Mouse (Mus musculus): ENCODE results near the gene Msmb. TPM values are rescaled to one million over a fixed set of nuclear protein-coding genes. Genes with fewer than 3 reads are reported as not detected.
A peak's percentile ranks its signal among the peaks of the same experiment; 100 is the strongest.

The Msmb gene
- total and polyA plus RNA-seq, 2 experiments from 2014 or later, result not detected

DNA sequence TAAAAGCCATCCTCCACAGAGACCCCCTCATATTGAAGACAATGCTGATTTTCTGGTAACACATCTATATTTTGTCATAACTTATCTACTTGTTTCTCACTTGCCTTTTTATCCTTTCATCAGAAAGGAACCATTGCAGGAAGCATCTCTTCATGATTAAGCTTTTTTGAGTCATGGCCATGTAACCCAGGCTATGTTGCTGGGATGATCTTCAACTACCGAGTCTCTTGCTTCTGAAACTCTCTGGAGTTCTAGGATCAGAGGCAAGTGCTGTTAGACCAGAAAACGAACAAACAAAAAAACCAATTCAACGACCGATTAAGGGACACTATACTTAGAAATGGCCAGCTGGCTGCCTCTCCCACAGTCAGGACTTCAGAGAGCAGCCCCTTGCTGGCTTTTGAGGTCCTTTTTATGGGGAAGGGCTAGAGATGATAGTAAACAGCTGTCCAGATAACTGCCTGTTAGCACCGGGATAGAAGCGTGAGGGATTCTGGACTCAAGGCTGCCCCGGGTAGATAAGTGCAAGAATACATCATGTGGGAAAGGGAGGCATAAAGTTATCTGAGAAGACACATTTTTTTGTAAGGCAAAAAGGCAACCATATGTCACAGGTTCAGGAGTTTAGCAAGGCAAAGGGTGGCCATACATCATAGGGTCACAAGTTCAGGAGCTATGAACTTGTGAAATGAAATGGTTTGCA is 4.1 kb downstream of the Msmb start:
- Histone ChIP-seq H3K4me3 (ENCODE audit: low read depth, low read length) (no peak overlapping the region), H3K27me3 (ENCODE audit: insufficient read depth, low read length) (no peaks in the 10 kb centered on the region), H3K9ac (no peak overlapping the region), H3K36me3 (ENCODE audit: insufficient read depth) (no peaks in the 10 kb centered on the region), H3K27ac (ENCODE audit: low read depth, low read length) (no peak overlapping the region), H3K4me2 (ENCODE audit: low read depth) (no peak overlapping the region), H3K4me1 (ENCODE audit: insufficient read depth) (no peaks in the 10 kb centered on the region), H3K9me3 (ENCODE audit: low read length) (0 out of 2 replicates have a peak, but pooled peaks cover 4% of the 10 kb centered on the region)
- ATAC-seq (no peak), DNase-seq (no peak)
- 88% methylated on average over 7 of the region's 7 CpGs for WGBS
- no peak for TF ChIP-seq CTCF (IDR thresholded peaks at IDR 0.05; ENCODE audit: low read depth)

DNA sequence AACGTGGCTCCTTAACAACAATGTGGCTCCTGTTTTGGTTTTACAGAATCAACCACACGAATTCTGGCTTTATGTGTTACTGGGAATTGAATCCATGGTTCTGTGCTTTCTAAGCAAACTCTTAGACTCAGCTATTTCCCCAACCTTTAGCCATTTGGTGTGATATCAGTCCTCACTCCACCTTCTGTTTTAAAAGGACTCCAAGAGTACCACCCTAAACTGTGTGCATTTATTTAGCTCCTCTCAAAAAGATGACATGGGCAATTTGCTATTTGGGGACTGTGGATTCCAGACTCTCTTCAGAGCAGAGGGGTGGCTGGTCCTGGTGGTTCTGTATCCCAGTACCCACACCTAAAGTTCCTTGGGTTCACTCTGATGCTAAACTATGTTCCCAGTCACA is 4.8 kb downstream of the Msmb start:
- no peaks in the 10 kb centered on the region for H3K36me3 ChIP-seq (ENCODE audit: insufficient read depth)
- H3K9me3 ChIP-seq (ENCODE audit: low read length), result 0 out of 2 replicates have a peak, but pooled peaks cover 4% of the 10 kb centered on the region
- 64% methylated on average over 2 of the region's 2 CpGs for WGBS
- H3K9ac ChIP-seq, result no peak overlapping the region
- no peak overlapping the region for H3K4me3 ChIP-seq (ENCODE audit: low read depth, low read length)
- H3K4me1 ChIP-seq (ENCODE audit: insufficient read depth), result no peaks in the 10 kb centered on the region
- H3K27ac ChIP-seq (ENCODE audit: low read depth, low read length), result no peak overlapping the region
- no peak overlapping the region for H3K4me2 ChIP-seq (ENCODE audit: low read depth)
- H3K27me3 ChIP-seq (ENCODE audit: insufficient read depth, low read length), result no peaks in the 10 kb centered on the region
- ATAC-seq (no peak), DNase-seq (no peak)
- no peak for TF ChIP-seq CTCF (IDR thresholded peaks at IDR 0.05; ENCODE audit: low read depth)

DNA sequence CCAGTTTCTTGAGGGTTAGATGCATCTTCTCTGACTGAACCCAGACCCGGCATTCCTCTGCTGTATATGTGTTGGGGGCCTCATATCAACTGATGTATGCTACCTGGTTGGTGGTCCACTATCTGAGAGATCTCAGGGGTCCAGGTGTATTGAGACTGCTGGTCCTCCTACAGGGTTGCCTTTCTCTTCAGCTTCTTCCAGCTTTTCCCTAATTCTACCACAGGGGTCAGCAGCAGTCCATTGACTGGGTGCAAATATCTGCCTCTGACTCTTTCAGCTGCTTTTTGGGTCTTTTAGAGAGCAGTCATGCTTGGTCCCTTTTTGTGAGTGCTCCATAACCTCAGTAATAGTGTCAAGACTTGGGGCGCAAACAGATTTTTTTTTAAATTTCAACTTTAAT is 9.0 kb downstream of the Msmb start:
- Histone ChIP-seq H3K4me2 (ENCODE audit: low read depth) (no peak overlapping the region), H3K27ac (ENCODE audit: low read depth, low read length) (no peak overlapping the region), H3K4me3 (ENCODE audit: low read depth, low read length) (no peak overlapping the region), H3K9ac (no peak overlapping the region), H3K27me3 (ENCODE audit: insufficient read depth, low read length) (no peaks in the 10 kb centered on the region), H3K4me1 (ENCODE audit: insufficient read depth) (no peaks in the 10 kb centered on the region), H3K9me3 (ENCODE audit: low read length) (0 out of 2 replicates have a peak, but pooled peaks cover 4% of the 10 kb centered on the region), H3K36me3 (ENCODE audit: insufficient read depth) (no peaks in the 10 kb centered on the region)
- no peak for DNase-seq
- ATAC-seq, result no peak
- 0 out of 2 replicates have a peak, but pooled peaks have one; percentile 4 for TF ChIP-seq CTCF (IDR thresholded peaks at IDR 0.05; ENCODE audit: low read depth)
- 89% methylated on average over 2 of the region's 2 CpGs for WGBS

DNA sequence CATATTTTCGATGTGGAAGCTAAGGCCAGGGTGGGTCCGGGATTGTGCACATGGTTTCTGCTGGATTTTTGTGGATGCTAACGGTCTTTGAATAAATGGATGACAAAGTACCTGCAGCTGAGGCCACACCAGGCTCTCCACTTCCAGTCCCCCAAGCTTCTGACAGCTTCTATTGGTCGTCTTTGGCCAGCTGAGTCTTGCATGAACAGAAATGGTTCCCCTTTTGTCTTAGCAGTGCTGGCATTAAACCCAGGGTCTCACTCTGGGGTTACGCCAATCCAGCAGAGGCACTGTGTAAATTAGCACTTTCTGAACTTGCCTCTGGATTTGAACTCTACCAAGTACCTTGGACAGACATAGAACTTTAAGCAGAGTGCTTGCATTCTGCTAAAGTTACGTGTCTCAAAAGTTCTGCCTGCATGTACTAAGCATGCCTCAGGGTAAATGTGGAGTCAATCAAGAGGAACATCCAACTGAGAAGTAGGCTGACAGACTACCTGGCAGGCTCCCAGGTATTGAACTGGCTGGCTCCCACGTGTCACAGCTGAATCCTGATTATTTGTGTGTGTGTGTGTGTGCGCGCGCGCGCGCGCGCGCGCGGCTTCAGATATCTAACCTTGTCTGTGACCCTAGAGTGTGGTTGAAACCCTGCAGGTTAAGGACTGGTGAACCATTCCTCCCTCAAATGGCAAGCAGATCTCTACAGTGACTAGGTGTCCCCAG is 10.6 kb downstream of the Msmb start:
- TF ChIP-seq CTCF (IDR thresholded peaks at IDR 0.05; ENCODE audit: low read depth), result no peak
- Histone ChIP-seq H3K4me2 (ENCODE audit: low read depth) (no peak overlapping the region), H3K27ac (ENCODE audit: low read depth, low read length) (no peak overlapping the region), H3K4me1 (ENCODE audit: insufficient read depth) (no peaks in the 10 kb centered on the region), H3K27me3 (ENCODE audit: insufficient read depth, low read length) (no peaks in the 10 kb centered on the region), H3K4me3 (ENCODE audit: low read depth, low read length) (no peak overlapping the region), H3K9me3 (ENCODE audit: low read length) (0 out of 2 replicates have a peak, but pooled peaks cover 4% of the 10 kb centered on the region), H3K36me3 (ENCODE audit: insufficient read depth) (no peaks in the 10 kb centered on the region), H3K9ac (no peak overlapping the region)
- 89% methylated on average over 18 of the region's 18 CpGs for WGBS
- DNase-seq (no peak), ATAC-seq (no peak)

DNA sequence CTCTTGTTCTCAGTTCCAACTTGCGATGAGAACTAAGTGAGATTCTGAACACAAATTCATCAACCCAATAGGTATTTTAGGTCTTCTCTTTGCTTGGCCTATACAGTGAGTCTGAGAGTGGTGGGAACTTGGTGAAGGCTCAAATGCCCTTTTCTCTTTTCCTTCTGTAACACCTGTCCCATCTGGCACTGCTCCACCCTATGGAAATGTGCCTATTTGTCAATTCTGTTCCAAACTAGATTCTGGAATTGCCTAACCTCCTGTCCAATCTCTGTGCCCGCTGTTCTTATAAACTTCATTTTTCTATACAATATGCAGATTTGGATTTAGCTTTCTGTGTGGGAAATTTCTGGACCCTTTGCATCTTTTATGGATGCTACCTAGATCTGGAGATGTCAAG is 11.3 kb downstream of the Msmb start:
- H3K27ac ChIP-seq (ENCODE audit: low read depth, low read length), result no peak overlapping the region
- H3K9ac ChIP-seq, result no peak overlapping the region
- no peaks in the 10 kb centered on the region for H3K36me3 ChIP-seq (ENCODE audit: insufficient read depth)
- no peaks in the 10 kb centered on the region for H3K4me1 ChIP-seq (ENCODE audit: insufficient read depth)
- WGBS, result 95% methylated on average over 2 of the region's 2 CpGs
- TF ChIP-seq CTCF (IDR thresholded peaks at IDR 0.05; ENCODE audit: low read depth), result no peak
- no peak for ATAC-seq
- H3K27me3 ChIP-seq (ENCODE audit: insufficient read depth, low read length), result no peaks in the 10 kb centered on the region
- H3K4me2 ChIP-seq (ENCODE audit: low read depth), result no peak overlapping the region
- 0 out of 2 replicates have a peak, but pooled peaks cover under 1% of the 10 kb centered on the region for H3K9me3 ChIP-seq (ENCODE audit: low read length)
- no peak for DNase-seq
- no peak overlapping the region for H3K4me3 ChIP-seq (ENCODE audit: low read depth, low read length)

DNA sequence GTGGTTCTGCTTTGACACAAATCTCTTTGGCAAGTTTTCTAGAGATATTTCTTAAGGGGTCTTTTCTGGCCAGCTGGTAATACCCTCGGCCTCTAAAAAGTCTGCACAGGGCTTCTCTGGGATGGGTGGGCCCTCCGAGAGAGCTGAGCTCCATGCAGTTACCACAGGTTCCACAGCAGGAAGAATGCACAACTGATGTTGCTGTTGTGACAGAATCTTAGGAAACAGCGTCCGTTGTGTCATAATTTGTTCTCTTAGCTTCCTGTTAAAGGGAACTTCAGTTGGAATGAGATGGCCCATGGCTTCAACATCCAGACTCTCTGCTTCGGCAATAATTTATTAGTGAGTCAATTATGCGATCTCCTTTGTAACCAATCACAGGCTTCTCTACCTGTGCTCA is 12.9 kb downstream of the Msmb start:
- 89% methylated on average over 6 of the region's 6 CpGs for WGBS
- no peak for TF ChIP-seq CTCF (IDR thresholded peaks at IDR 0.05; ENCODE audit: low read depth)
- no peak overlapping the region for H3K4me2 ChIP-seq (ENCODE audit: low read depth)
- no peak for DNase-seq
- H3K36me3 ChIP-seq (ENCODE audit: insufficient read depth), result no peaks in the 10 kb centered on the region
- no peaks in the 10 kb centered on the region for H3K4me1 ChIP-seq (ENCODE audit: insufficient read depth)
- no peak overlapping the region for H3K9ac ChIP-seq
- no peaks in the 10 kb centered on the region for H3K27me3 ChIP-seq (ENCODE audit: insufficient read depth, low read length)
- no peak overlapping the region for H3K4me3 ChIP-seq (ENCODE audit: low read depth, low read length)
- H3K27ac ChIP-seq (ENCODE audit: low read depth, low read length), result no peak overlapping the region
- no peaks in the 10 kb centered on the region for H3K9me3 ChIP-seq (ENCODE audit: low read length)
- ATAC-seq, result no peak

DNA sequence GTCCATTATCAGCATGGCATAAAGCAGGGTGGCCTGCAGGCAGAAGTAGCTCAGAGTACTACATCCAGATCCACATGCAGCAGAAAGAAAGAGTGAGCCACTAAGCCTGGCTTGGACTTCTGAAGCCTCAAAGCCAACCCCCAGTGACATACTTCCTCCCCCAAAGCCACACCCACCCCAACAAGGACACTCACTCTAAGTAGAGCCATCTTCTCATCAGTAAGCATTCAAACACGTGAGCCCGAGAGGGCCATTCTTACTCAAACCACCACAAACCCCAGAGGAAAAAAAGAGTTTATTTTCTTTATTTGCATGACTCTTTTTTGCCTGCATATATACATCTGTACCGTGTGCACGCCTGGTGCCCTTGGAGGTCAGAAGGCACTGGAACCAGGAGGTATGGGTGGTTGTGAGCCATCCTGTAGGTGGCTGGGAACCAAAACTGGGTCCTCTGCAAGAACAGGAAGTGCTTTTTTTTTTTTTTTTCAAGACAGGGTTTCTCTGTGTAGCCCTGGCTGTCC is 17.4 kb downstream of the Msmb start:
- H3K9me3 ChIP-seq (ENCODE audit: low read length), result no peaks in the 10 kb centered on the region
- no peaks in the 10 kb centered on the region for H3K36me3 ChIP-seq (ENCODE audit: insufficient read depth)
- DNase-seq, result no peak
- 32% methylated on average over 4 of the region's 4 CpGs for WGBS
- H3K4me3 ChIP-seq (ENCODE audit: low read depth, low read length), result peak overlapping the region; percentile 97
- H3K4me1 ChIP-seq (ENCODE audit: insufficient read depth), result peaks cover 9% of the 10 kb centered on the region
- H3K9ac ChIP-seq, result peak overlapping the region; percentile 98
- ATAC-seq, result peak; percentile 9; the same call in 1 of the 2 replicates
- H3K27ac ChIP-seq (ENCODE audit: low read depth, low read length), result peak overlapping the region; percentile 68; the same call in 1 of the 2 replicates
- peak overlapping the region; percentile 43 for H3K4me2 ChIP-seq (ENCODE audit: low read depth)
- TF ChIP-seq CTCF (IDR thresholded peaks at IDR 0.05; ENCODE audit: low read depth), result no peak
- no peaks in the 10 kb centered on the region for H3K27me3 ChIP-seq (ENCODE audit: insufficient read depth, low read length)
